Mouse (Mus musculus): Measurements from ENCODE around the gene Ispd. TPM values are rescaled to one million over a fixed set of nuclear protein-coding genes. Genes with fewer than 3 reads are reported as not detected.
"Not testable (repeated sequence)": the region's sequence is repeated elsewhere in the genome, so short reads cannot be mapped to it uniquely, and the experiment has no call there.

Gene Ispd
- polyA plus RNA-seq (2017; shearing (Covaris generic)): 1 to 10 TPM; 1.8 to 2.7 TPM

DNA sequence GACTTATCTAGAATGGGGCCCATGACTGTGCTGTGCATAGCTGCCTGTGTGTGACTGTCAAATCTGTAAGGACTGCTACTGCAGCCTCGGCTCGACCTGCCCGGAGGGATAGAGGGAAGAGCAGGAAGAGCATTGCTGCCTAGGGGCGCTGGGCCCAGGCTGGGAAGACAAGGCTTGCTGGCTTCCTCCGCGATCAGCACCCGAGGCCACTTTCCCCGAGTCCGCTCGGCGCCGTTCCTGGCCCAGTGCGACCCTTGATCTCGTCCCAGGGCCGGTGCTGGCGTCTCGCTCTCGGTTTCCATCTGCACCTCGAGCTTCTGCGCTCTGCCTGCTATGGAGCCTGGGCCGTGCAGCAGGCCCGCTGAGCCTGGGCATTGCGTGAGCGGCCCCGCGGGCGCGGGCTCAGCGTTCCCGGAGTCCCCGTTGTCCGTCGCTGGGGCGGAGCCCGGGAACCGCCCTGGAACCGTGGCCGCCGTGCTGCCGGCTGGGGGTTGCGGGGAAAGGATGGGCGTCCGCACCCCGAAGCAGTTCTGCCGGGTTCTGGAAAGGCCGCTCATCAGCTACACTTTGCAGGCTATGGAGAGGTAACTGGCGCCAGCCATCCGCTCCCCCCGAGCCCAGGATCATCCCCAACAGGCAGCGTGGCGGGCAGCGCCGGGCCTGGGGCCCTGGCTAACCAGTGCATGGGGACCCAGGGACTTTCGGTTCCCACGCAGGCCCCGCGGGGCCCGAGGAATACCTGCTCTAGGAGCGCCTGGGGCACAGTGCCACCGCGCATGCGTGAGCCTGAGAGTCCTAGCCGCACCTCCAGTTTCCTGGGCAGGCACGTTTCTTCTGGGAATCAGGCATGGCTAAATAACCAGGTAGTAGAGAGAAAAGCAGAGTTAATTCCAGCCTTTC lies at the start of gene Ispd, which contains the start of gene D630036H23Rik:
Gene Ispd, plus strand, starts transcription at position 10 of the 900 bp plus-strand sequence.
Gene D630036H23Rik, minus strand, starts transcription at position 741 of the 900 bp plus-strand sequence.
- peak; percentile 77 for ATAC-seq

GRCm38 (mm10) chr12:36332676-36333075 lies 48.6 kb upstream of the Ispd start:
- no peak for ATAC-seq

DNA sequence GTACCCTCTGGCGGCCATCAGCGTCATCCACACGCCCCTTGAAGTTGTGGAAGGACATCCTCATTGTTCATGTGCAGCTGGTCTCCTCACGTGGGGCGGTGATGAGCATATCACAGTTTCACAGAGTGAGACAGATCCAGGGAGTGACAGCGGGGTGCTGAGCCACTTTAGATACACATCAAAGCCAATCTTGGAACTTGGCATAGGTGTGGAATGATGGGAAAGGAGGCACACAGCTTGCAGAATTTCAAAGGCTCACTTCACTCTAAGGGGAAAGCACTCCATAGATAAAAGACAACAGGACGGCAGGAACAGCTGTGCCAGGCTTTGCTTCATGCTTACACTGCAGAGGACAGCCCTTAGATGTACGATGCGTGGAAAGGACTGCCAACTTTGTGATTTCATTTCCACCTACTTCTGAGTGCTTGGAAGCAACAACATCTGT lies 47.4 kb upstream of the Ispd start:
- no peak for ATAC-seq

GRCm38 (mm10) chr12:36344131-36344530 lies 37.1 kb upstream of the Ispd start:
- no peak for ATAC-seq

GRCm38 (mm10) chr12:36360064-36360463 lies 21.2 kb upstream of the Ispd start:
- no peak for ATAC-seq

DNA sequence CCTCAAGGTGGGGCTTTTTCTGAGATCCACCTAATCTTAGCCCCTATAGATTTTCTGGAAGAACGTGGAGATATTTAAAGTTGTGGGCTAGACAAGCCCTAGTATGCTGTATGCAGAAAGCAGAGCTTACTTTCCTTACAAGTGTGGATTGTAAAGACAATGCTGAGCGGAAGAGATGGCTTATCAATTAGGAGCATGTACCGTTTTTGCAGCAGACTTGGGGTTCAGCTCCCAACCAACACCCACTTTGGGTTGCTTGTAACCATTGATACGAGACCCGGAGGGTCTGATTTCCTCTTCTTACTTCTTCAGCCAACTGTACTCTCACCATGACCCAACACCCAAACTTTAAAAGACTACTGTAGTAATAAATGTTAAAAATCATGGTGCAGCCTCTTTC lies 20.6 kb upstream of the Ispd start:
- no peak for ATAC-seq

- no peak for ATAC-seq
These were observed 17.2 kb upstream of the Ispd start for GRCm38 (mm10) chr12:36364013-36364412.

DNA sequence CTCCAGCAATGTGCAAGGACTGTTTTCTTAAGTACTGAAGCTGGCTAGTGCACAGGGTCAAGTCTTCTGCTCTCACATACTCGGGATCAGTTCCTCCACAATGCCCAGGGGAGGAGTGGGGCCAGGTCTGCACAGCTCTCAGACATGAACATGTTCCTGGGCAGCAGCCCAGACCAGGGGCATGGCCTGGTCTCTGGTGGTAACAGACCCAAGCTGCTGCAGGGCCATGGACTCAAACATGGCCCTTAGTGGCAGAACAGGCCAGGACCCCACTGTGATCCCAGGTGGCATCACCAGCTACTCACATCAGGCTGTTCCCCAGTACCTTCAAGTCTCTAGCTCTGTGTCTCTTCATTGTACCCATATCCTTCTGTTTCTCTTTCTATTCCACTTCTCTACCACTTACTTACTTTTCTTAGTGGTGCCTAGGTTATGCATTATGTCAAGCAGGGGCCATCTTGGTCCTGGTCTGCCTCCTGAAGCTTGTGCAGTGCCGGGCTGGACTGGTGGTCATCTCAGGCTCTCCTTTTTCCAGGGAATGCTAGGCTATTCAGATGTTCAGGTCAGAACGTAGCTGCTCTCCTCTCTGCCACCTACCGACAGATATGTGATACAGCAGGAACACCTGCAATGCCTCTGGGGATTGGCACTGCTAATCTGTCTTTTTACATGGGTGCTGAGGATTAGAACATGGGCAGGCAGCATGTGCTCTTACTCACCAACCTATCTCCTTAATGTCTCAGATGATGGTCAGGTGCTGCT lies 7.8 kb upstream of the Ispd start:
- peak; percentile 57 for ATAC-seq

DNA sequence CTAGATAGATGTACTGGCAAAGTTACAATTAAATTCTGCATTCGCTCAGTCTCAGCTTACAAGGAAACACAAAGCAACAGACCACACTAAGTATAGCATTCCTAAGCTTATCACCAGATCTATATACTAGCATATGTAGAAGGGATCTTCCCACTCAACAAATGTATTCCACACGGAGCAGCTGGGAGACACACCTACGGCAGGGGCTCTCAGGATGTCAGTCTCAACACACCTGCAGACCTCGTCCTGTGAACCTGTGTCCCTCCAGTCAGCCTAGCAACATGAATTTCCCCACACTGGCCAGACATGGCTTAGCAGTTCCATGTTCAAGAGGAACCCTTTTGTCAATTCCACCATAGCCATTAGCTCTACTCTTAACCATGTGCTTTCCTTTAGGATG lies 4.9 kb upstream of the Ispd start:
- not testable (repeated sequence) for ATAC-seq

DNA sequence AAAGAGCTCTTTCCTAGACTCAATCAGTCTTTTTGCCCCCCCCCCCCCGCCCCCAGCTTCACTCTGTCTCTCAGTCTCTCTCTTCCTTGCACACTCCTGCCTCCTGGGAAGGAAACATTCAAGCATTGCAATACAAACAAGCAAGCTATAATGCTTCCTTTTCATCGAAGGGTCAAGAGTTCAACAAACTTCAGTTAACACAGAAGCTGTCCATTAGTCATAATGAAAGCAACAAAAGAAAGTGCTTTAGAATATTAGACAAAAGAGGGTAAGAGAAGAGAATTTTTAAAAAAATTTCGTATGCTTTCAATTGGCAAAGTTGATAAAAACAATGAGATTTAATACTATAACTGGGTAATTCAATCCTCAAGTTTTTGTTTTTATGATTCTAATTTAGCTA lies 996 bp upstream of the Ispd start:
- ATAC-seq: no peak

GRCm38 (mm10) chr12:36380806-36381205 lies 444 bp upstream of the Ispd start:
- ATAC-seq: no peak

- ATAC-seq: no peak
These were observed 4.1 kb downstream of the Ispd start for GRCm38 (mm10) chr12:36385386-36385785.

DNA sequence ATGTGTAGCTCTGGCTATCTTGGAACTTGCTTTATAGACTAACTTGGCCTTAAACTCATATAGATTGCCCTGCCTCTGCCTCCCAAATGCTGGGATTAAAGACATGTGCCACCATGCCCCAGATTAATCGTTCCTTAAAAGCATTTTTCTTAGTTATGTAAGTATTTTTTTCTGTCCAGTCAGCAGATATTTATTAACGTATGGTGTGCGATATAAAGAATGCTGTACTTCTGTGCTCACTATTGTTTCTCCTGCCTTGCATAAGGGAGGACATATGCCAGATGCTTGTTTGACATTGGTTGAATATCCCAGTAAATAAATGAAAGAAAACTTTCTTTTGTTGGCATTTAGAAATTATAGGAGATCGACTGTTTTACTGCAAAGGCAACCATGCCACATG lies 5.7 kb downstream of the Ispd start:
- ATAC-seq: no peak

DNA sequence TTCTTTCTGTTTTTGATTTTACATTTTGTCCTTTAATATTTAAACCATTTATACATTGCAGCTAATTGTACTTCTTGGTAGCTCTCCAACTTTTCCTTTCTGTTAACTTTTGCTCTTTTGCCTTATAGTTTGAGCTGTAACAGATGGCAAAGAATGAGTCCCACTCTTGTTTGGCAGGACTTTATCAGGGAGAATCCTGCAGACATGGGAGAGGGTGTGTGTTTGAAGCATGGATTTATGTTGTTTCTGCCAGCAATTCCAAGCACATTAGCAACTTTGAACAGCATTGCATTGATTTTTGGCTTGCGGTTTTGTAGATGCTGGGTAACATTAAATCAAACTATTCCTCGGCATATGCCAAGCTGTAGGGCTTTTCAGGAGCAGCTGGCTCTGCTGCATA lies 13.9 kb downstream of the Ispd start:
- ATAC-seq: no peak

DNA sequence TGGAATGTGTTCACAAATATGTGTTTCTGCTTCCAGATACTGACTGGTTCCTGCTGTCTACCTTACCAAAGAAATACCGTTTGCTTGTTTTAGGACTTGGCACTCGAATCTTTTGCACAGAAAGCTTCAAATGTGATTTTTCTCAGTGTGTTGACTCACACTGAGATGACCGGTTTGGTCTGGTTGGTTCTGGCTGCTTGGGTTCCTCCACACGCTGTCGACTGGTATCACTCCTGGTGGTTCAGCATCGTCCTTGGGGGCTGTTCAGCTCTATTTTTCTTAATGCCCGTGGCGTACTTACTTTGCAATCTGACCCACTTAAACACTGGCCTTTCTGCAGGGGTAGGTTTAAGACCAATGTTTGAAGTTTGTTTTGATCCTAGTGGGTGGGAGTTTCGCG lies 42.4 kb downstream of the Ispd start:
- ATAC-seq: no peak

DNA sequence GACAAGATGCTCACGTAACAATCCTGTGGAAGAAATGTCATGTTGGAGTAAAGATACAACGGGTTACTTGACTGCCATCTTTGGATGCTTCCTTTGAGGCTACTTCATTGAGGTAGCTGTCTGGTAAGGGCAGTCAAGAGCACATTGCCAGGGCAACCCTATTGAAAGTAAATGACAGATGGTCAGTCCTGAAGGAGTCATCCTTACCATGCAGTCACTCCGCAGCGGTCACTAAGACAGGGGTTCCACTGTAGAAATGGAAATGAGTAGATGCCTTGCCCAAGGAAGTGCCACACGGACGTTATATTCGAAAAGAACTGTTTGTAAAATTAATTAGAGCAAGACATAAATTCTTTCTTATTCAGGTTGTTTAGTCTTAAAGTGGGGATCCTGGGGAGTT lies 44.0 kb downstream of the Ispd start:
- no peak for ATAC-seq

DNA sequence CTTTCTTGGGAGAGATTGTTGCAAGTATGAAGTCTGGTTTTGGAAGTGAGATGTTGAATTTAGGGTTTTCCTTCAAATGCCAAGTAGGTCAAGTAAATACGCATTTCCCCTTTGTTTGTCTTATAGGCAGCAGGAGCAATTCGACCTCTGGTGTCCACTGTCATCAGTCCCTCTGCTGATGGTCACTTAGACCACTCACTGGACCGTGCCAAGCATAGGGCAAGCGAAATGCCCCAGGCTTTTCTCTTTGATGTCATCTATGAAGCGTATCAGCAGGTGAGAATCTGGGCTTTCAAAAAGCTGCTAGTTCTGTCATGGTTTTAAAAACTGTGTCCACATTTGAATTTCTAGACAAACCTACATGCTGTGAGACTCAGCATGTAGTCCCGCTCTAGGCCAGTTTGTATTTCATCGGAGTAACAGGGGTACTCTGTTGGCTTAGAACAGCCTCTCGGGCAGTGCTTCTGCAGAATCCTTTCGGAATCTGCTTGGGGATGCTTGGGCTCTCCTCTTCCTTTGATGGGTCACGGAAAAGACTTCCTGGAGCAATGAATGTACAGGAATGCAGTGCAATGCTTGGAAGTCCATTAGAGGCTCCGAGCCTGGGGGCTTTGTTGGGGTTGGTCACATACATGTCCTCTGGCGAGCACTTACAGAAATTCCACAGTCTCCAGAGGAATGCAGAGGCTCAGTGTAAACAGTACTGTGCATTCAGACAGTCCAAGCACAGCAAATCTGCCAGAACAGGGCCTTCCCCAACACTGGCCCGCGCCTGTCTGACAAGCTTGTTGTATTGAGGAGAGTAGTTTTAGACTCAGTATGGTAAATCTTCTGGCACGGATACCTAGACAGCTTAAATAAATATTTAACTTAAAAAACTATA lies 45.2 kb downstream of the Ispd start:
- ATAC-seq: no peak

- ATAC-seq: no peak
These were observed 55.7 kb downstream of the Ispd start for GRCm38 (mm10) chr12:36436956-36437355.

- no peak for ATAC-seq
These were observed 58.1 kb downstream of the Ispd start for GRCm38 (mm10) chr12:36439396-36439795.

DNA sequence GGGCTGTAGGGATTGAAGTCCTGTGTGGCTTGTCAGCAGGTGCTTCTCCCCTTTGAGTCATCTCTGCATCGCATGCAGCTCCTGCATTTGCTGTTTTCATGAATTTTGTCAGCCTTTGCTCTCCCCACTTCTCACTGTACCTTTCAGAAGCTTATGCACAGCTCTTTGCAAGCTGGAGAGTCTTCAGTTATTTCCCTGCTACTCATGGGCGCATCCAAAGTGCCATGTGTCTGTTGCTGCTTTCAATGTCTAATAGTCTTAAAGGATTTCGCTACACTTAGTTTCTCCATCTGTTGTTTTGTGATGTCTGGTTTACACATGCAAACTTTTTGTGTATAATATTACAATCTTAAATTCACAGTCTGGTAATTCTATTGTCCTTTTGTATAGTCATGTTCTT lies 74.8 kb downstream of the Ispd start:
- ATAC-seq: no peak

DNA sequence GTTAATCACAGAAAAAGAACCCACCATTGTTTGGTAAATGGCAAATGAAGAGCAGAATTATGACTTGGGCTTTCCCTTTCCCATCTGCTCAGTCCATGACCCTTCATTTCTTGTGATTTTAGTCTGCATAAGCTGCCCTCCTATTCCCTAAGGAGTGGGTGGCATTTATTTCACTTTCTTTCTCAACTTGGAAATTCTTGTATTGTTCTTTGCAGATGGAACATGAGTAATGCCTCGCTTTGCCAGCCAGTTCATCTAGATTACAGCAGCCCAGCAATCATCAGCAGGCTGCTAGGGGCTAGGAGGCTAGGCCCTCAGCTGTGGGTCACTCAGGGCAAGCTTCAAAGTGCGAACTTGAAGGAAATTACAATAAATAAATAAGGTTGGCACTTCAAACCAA lies 76.5 kb downstream of the Ispd start:
- no peak for ATAC-seq

DNA sequence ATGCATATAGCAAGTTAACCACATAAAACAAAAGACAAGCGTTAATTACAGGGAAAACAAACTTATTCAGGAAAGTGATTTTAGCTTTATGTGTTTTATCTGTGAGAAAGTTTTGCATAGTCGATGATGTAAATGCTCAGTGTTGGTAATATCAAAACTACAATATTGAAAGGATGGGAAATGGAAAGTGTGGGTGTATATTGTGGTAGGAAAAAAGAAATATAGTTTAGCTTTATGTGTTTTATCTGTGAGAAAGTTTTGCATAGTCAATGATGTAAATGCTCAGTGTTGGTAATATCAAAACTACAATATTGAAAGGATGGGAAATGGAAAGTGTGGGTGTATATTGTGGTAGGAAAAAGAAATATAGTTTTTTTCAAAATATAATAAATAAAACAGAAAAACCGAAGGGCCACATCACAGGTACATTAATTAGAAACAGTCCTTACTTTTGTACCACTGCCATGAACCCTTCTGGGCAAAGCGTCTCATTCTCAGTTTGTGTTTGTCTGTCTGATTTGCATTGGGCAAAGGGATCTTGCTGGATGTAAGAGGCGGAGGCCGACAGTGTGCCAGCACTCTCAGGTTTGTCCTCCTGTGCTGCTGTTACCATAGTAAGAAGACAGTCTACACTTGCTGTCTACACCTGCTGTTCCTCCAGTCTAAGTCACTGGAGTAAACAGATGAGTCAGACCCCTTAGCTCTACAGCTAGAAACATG lies 87.2 kb downstream of the Ispd start:
- ATAC-seq: peak; percentile 61

All from CD4-positive, CD25-positive, alpha-beta regulatory T cell, adult 4 months (primary cell).